Mouse (Mus musculus) common myeloid progenitor, adult 5-6 weeks (primary cell): ENCODE results near the gene Tnpo1. TPM values are rescaled to one million over a fixed set of nuclear protein-coding genes. Genes with fewer than 3 reads are reported as not detected.

Experiments
- ATAC-seq: replicated peaks from 2 replicates; pipeline ENCODE4 v1.8.0; 2016; ENCODE audit warnings: low read depth, mild to moderate bottlenecking, moderate TSS enrichment, inconsistent platforms; ENCODE audit not compliant: poor library complexity, severe bottlenecking
- total RNA-seq: library from RNA; stranded (forward); fragments of 200-1000, 187-1606 nt; gene quantifications from 2 replicates; pipeline ENCODE4 v1.2.3, GENCODE M21; 2017

The Tnpo1 gene
- total RNA-seq, 1 experiment from 2014 or later, result 147 TPM

DNA sequence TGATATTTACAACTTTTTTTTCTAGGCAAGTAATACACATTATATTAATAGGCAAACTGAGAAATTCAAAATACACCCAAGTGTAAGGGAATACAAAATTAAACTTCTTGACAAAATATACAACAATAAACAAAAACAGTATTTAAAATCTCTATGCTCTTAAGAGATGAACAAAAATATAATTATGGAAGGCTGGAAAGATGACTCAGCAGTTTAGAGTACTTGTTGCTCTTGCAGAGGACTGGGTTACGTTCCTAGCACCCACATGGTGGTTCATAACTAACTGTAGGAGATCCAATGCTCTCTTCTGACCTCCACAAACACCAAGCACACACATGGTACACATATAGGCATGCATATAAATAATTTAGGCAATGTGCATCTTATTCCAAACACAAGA, 133.3 kb downstream of the Tnpo1 start:
- ATAC-seq, result no peak

DNA sequence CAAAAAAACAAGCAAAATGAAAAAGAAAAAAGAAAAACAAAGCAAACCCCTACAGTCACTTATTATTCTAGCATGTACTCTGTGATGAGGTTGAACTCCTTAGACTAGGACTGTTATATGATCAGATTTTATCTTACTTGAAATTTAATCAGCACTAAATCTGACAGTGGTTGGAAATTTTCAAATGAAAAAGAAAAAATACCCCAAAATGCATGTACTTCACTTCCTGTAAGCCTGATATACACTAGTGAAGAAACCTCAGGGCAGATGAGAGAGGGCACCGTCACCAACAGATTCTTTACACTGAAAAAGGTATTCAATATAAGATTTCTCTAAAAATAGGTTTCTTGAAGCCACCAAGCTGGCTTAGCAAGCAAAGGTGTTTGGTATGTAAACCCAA, 134.5 kb downstream of the Tnpo1 start:
- ATAC-seq, result no peak

Other genes with a start within 250 kb of the Tnpo1 start
- gene Tmem171, start 231.6 kb downstream of the Tnpo1 start, total RNA-seq, result 0.27 TPM in 1 of 2 replicates, not detected in the other
- 22.8 and 35.0 TPM in 2 replicates for gene Fcho2, start 110.9 kb downstream of the Tnpo1 start, total RNA-seq
- not detected in 2 replicates for gene 1700024P04Rik, start 58.2 kb upstream of the Tnpo1 start, total RNA-seq